Mouse (Mus musculus) stomach, embryonic 15.5 days (tissue): ENCODE results near the gene Ceacam2. TPM values are rescaled to one million over a fixed set of nuclear protein-coding genes. Genes with fewer than 3 reads are reported as not detected.
"Not testable (repeated sequence)": the region's sequence is repeated elsewhere in the genome, so short reads cannot be mapped to it uniquely, and the experiment has no call there.

Experiments used
- ATAC-seq: fragments of 200-750 bp; cut with Nextera tagmentation; 2 replicates; pipeline ENCODE4 v1.8.0; 2017; ENCODE audit warnings: low read depth, moderate number of reproducible peaks, moderate TSS enrichment; ENCODE audit not compliant: insufficient read depth, low FRiP score
- H3K27ac ChIP-seq: fragments of 300-500 bp; sonication (generic); 2 replicates; pipeline ENCODE4 v1.5.1; 2015; ENCODE audit warnings: mild to moderate bottlenecking, inconsistent platforms
- H3K27me3 ChIP-seq: fragments of 300-500 bp; sonication (generic); replicated peaks from 2 replicates; pipeline ENCODE4 v1.6.1; 2015; ENCODE audit warnings: inconsistent platforms
- H3K36me3 ChIP-seq: fragments of 300-500 bp; sonication (generic); 2 replicates; pipeline ENCODE4 v1.6.1; 2015; ENCODE audit warnings: inconsistent platforms
- H3K4me1 ChIP-seq: fragments of 300-500 bp; sonication (generic); 2 replicates; pipeline ENCODE4 v1.6.1; 2015; ENCODE audit warnings: inconsistent platforms
- H3K4me2 ChIP-seq: fragments of 300-500 bp; sonication (generic); 2 replicates; pipeline ENCODE4 v1.6.1; 2015; ENCODE audit warnings: mild to moderate bottlenecking, inconsistent platforms
- H3K4me3 ChIP-seq: fragments of 300-500 bp; sonication (generic); replicated peaks from 2 replicates; pipeline ENCODE4 v1.5.1; 2015; ENCODE audit warnings: inconsistent platforms
- H3K9ac ChIP-seq: fragments of 300-500 bp; sonication (generic); 2 replicates; pipeline ENCODE4 v1.6.1; 2015; ENCODE audit warnings: inconsistent platforms
- H3K9me3 ChIP-seq: fragments of 300-500 bp; sonication (generic); 2 replicates; pipeline ENCODE4 v1.6.1; 2016; ENCODE audit warnings: inconsistent platforms
- WGBS: fragments of 180-500 bp; shearing (Covaris S2); methylation state at CpG from one replicate; pipeline ENCODE4 v1.1.7; 2015; 5-methylcytosine and 5-hydroxymethylcytosine counted together
- polyA plus RNA-seq: library from polyadenylated mRNA; unstranded; fragments of >200 nt; fragmentation: Nextera tagmentation; extraction: Ambion mirVana; gene quantifications from 2 replicates; pipeline ENCODE4 v1.2.1, GENCODE M21; 2015

The Ceacam2 gene
- not detected in 2 replicates for polyA plus RNA-seq

DNA sequence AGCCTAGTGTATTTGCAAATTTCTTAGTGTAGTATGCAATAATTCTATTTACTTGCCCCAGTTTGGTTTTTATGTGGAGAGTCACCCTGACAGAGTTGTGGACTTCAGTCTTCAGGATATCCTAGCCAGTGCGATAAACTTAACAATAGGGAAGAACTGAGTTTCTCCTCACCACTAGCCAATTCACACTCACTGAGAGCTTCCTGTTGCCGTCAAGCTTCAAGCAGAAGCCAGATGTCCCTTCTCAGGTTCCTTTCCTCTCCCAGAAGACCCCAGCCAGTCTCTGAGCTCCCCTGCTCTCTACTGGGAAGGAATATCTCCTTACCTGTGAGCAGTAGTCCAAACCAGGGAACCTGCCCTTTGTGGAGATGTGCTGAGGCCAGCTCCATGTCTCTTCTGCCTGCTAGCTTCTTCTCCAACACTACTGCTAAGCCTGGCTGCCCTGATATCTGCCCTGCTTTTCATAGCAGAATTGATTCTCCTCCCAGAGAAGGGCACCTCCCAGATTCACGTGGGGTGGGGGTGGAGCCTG lies at the start of gene Ceacam2:
Gene Ceacam2, minus strand, starts transcription at position 482 of the 532 bp plus-strand sequence.
- ATAC-seq, H3K4me2 ChIP-seq, H3K9me3 ChIP-seq, H3K36me3 ChIP-seq, H3K9ac ChIP-seq, H3K27ac ChIP-seq, H3K27me3 ChIP-seq, H3K4me1 ChIP-seq, H3K4me3 ChIP-seq: not testable (repeated sequence)
- WGBS: 58% methylated on average over 3 of the region's 3 CpGs

DNA sequence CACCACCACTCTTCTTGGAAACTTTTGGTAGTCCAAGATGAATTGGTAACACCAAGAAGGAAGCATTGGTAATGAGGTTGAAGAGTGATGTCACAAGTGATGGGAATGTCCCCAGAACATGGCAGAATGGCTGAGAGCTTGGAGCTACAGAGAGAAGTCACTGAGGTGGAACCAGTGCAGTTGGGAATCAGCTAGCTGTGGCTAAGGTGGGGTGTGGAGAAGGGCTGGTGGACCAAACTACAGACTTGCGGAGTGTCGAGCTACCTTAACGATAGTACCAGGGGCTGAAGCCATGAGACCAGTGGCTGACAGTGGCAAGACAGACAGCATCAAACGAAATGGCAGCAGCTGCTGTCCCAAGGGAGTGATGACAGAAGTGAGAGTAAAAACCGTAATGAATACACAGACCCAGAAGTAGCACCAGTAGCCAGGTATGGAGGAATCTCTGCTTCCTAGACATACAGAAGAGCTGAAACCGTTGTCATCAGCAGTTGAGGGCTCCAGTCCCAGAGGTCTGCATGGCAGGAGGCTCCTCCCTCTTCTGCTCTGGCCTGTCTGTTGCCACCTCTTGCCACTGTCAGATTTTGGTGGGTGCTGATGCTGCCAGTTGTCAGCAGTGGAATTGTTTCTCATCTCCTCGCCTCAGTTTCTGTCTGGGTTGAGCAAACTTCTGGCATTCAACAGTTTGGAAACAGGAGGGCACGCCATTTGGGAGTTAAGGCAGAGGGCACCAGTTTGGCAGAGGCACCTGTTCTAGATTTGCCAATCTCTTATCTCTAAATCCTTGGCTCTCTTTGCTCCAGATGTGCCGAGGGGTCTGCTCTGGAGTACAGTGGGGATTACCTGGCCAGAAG lies 45.9 kb upstream of the Ceacam2 start:
- ATAC-seq: no peak
- no peak overlapping the region for H3K4me3 ChIP-seq
- H3K9me3 ChIP-seq: no peaks in the 10 kb centered on the region
- H3K4me2 ChIP-seq: no peak overlapping the region
- no peaks in the 10 kb centered on the region for H3K4me1 ChIP-seq
- H3K27ac ChIP-seq: no peak overlapping the region
- no peaks in the 10 kb centered on the region for H3K36me3 ChIP-seq
- WGBS: 75% methylated on average over 9 of the region's 9 CpGs
- H3K9ac ChIP-seq: no peak overlapping the region
- no peaks in the 10 kb centered on the region for H3K27me3 ChIP-seq

DNA sequence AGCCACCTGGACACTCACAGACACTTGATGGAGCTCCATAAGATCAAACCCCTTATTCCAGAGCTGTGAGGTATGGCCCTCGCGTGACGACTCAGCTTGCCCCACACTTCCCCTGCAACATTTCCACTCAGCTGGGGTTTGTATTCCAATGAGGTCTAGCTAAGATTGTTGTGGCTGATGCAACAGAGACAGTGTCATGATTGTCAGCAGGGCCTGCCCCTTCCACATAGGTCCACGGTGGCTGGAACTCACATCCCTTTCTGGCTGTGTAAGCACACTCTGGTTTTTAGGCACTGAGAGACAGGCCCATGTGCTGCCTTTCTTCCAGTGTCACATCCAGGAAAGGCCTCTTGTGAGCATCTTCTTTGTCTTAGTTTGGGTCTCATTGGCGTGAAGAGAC lies 45.0 kb upstream of the Ceacam2 start:
- H3K9me3 ChIP-seq: no peaks in the 10 kb centered on the region
- H3K4me1 ChIP-seq: no peaks in the 10 kb centered on the region
- H3K9ac ChIP-seq: no peak overlapping the region
- no peak overlapping the region for H3K27ac ChIP-seq
- no peak for ATAC-seq
- H3K4me3 ChIP-seq: no peak overlapping the region
- no peaks in the 10 kb centered on the region for H3K27me3 ChIP-seq
- WGBS: 80% methylated on average over 5 of the region's 5 CpGs
- H3K4me2 ChIP-seq: no peak overlapping the region
- no peaks in the 10 kb centered on the region for H3K36me3 ChIP-seq

DNA sequence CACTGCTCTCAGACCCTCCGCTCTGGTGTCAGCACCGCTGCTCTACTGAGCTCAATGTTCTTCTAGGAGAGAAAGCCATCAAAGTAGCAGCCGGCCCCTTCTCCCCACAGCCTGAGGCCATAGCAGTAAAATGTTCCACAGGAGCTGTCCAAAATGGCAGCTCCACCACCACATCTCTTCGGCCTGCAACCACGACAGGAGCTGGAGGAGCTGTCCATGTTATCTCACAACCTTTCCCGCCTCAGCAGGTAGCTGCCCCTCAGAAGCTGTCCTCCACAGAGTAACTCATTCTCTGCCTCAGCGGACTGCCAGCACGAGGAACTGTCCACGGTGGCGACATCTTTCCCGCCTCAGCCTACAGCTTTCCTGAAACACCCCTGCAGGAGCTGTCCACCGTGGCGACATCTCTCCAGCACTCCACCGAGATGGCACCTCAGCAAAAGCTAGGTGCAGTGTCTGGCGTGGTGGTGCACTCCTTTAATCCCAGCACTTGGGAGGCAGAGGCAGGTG lies 42.7 kb upstream of the Ceacam2 start:
- no peak overlapping the region for H3K4me2 ChIP-seq
- no peaks in the 10 kb centered on the region for H3K4me1 ChIP-seq
- H3K4me3 ChIP-seq: no peak overlapping the region
- H3K9ac ChIP-seq: no peak overlapping the region
- 86% methylated on average over 15 of the region's 15 CpGs for WGBS
- no peak overlapping the region for H3K27ac ChIP-seq
- H3K27me3 ChIP-seq: no peaks in the 10 kb centered on the region
- H3K36me3 ChIP-seq: no peaks in the 10 kb centered on the region
- no peak for ATAC-seq
- H3K9me3 ChIP-seq: no peaks in the 10 kb centered on the region

GRCm38 (mm10) chr7:25579441-25579840 lies 39.8 kb upstream of the Ceacam2 start:
- Histone ChIP-seq H3K9ac (no peak overlapping the region), H3K27me3 (no peaks in the 10 kb centered on the region), H3K4me2 (no peak overlapping the region), H3K36me3 (no peaks in the 10 kb centered on the region), H3K9me3 (no peaks in the 10 kb centered on the region), H3K4me1 (0 out of 2 replicates have a peak, but pooled peaks cover 3% of the 10 kb centered on the region), H3K27ac (no peak overlapping the region), H3K4me3 (no peak overlapping the region)
- 79% methylated on average over 10 of the region's 10 CpGs for WGBS
- ATAC-seq: no peak

- not testable (repeated sequence) for H3K4me1 ChIP-seq, H3K4me3 ChIP-seq, H3K4me2 ChIP-seq, H3K9ac ChIP-seq, H3K9me3 ChIP-seq, H3K27me3 ChIP-seq, H3K36me3 ChIP-seq
- ATAC-seq: peak; percentile 43; the same call in 1 of the 2 replicates
- peak overlapping the region; percentile 77 for H3K27ac ChIP-seq
- WGBS: 67% methylated on average over 12 of the region's 14 CpGs
Observed at GRCm38 (mm10) chr7:25576793-25577437, 37.3 kb upstream of the Ceacam2 start.

DNA sequence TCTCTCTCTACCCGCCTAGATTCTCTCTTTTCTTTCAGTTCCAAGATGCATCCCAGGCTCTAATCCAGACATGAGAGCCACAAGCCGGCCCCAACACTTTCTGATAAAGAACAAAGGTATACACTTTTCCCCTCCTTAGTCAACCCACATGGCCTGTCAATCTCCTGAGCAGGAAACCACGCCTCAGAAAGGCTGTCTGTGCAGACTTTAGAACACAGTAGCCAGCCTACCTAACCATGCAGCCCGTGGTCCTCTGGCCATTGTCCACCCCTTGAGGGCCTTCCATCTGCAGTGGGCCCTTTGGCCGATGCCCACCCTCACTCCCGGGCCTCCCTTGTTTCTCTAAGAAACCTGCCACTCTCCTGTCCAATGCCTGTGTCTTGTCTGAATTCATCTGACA lies 36.7 kb upstream of the Ceacam2 start:
- not testable (repeated sequence) for H3K36me3 ChIP-seq, H3K4me2 ChIP-seq, H3K4me3 ChIP-seq, H3K4me1 ChIP-seq, H3K9me3 ChIP-seq, H3K9ac ChIP-seq, H3K27me3 ChIP-seq
- peak; percentile 82 for ATAC-seq
- H3K27ac ChIP-seq: peak overlapping the region; percentile 77
- 35% methylated on average over 6 of the region's 6 CpGs for WGBS

GRCm38 (mm10) chr7:25575870-25576269 lies 36.2 kb upstream of the Ceacam2 start:
- 25% methylated on average over 8 of the region's 8 CpGs for WGBS
- Histone ChIP-seq H3K27me3 (no peaks in the 10 kb centered on the region), H3K36me3 (no peaks in the 10 kb centered on the region), H3K9ac (no peak overlapping the region), H3K9me3 (no peaks in the 10 kb centered on the region), H3K4me3 (no peak overlapping the region), H3K4me2 (no peak overlapping the region), H3K4me1 (0 out of 2 replicates have a peak, but pooled peaks cover 3% of the 10 kb centered on the region), H3K27ac (peak overlapping the region; percentile 77)
- ATAC-seq: peak; percentile 85

GRCm38 (mm10) chr7:25575105-25575504 lies 35.4 kb upstream of the Ceacam2 start:
- Histone ChIP-seq H3K4me2 (no peak overlapping the region), H3K27me3 (no peaks in the 10 kb centered on the region), H3K4me1 (0 out of 2 replicates have a peak, but pooled peaks cover 3% of the 10 kb centered on the region), H3K9me3 (no peaks in the 10 kb centered on the region), H3K4me3 (no peak overlapping the region), H3K9ac (no peak overlapping the region), H3K36me3 (no peaks in the 10 kb centered on the region), H3K27ac (peak overlapping the region; percentile 77)
- WGBS: 73% methylated on average over 5 of the region's 5 CpGs
- no peak for ATAC-seq

DNA sequence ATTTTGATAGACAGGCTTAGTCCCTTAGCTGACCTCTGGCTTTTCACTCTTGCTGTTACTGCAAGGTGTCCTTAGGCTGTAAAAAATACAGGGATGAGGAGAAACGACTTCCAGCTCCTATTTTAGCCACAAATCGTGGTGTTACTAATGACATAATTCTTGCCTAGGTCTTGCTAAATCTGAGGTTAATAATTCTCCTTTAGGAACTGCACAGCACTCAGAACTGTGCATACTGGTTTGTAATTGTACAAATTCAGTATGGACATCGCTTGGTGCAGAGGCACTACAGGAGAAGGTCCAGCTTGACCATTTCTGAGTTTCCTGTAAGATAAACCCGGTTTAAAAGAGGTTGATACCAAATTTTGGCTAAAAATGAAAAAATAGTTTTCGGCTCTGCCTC lies 34.1 kb upstream of the Ceacam2 start:
- H3K4me2 ChIP-seq, H3K4me1 ChIP-seq, H3K9me3 ChIP-seq, H3K36me3 ChIP-seq, ATAC-seq, H3K4me3 ChIP-seq, H3K9ac ChIP-seq, H3K27me3 ChIP-seq, H3K27ac ChIP-seq: not testable (repeated sequence)
- WGBS: 67% methylated on average over 5 of the region's 5 CpGs

DNA sequence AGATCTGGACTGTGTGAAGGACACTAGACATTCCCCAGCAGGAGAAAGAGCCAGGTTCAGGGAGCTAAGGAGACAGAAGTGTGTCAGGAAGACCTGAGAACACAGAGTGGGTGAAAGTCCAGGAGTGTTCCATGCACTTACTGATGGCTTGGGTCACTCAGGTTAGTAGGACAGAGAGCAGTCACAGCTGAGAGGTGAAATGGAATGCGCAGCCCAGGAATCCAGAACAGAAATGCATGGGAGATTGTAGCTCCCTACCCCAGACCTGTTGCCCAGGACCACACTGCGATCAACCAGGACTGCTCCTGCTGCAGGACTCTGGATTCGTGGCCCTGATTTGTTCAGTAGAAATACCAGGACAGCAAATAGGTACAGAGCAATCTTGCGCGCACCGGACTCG lies 29.1 kb upstream of the Ceacam2 start:
- Histone ChIP-seq H3K4me3 (no peak overlapping the region), H3K4me2 (no peak overlapping the region), H3K4me1 (no peaks in the 10 kb centered on the region), H3K9ac (no peak overlapping the region), H3K27ac (no peak overlapping the region), H3K9me3 (no peaks in the 10 kb centered on the region), H3K36me3 (no peaks in the 10 kb centered on the region), H3K27me3 (no peaks in the 10 kb centered on the region)
- ATAC-seq: no peak
- 96% methylated on average over 7 of the region's 7 CpGs for WGBS

GRCm38 (mm10) chr7:25541464-25541863 lies 1.8 kb upstream of the Ceacam2 start:
- H3K9ac ChIP-seq, ATAC-seq, H3K4me1 ChIP-seq, H3K27me3 ChIP-seq, H3K27ac ChIP-seq, H3K36me3 ChIP-seq, H3K4me2 ChIP-seq, H3K4me3 ChIP-seq, H3K9me3 ChIP-seq: not testable (repeated sequence)
- WGBS: 59% methylated on average over 8 of the region's 8 CpGs
